Mouse (Mus musculus) kidney, postnatal 0 days (tissue): ENCODE results near the gene Pilrb1. TPM values are rescaled to one million over a fixed set of nuclear protein-coding genes. Genes with fewer than 3 reads are reported as not detected.
"Not testable (repeated sequence)": the region's sequence is repeated elsewhere in the genome, so short reads cannot be mapped to it uniquely, and the experiment has no call there.

Experiments used
- ATAC-seq: fragments of 200-750 bp; cut with Nextera tagmentation; replicated peaks from 2 replicates; pipeline ENCODE4 v1.8.0; 2017; ENCODE audit warnings: low read depth, moderate number of reproducible peaks, moderate TSS enrichment, moderate library complexity; ENCODE audit not compliant: low FRiP score
- DNase-seq: peaks from one replicate; pipeline ENCODE4 v3.0.0-alpha.2; 2016; ENCODE audit warnings: low spot score
- H3K27ac ChIP-seq: fragments of 300-500 bp; sonication (generic); 2 replicates; pipeline ENCODE4 v1.5.1; 2014; ENCODE audit warnings: mild to moderate bottlenecking
- H3K27me3 ChIP-seq: fragments of 300-500 bp; sonication (generic); 2 replicates; pipeline ENCODE4 v1.6.1; 2014; ENCODE audit warnings: low read length, mixed read lengths; ENCODE audit not compliant: insufficient read depth
- H3K36me3 ChIP-seq: fragments of 300-500 bp; sonication (generic); 2 replicates; pipeline ENCODE4 v1.6.1; 2014; ENCODE audit warnings: low read length, mixed read lengths; ENCODE audit not compliant: insufficient read depth
- H3K4me1 ChIP-seq: fragments of 300-500 bp; sonication (generic); replicated peaks from 2 replicates; pipeline ENCODE4 v1.6.1; 2014; ENCODE audit warnings: antibody characterized with exemption, low read length, mixed read lengths; ENCODE audit not compliant: insufficient read depth
- H3K4me2 ChIP-seq: fragments of 300-500 bp; sonication (generic); 2 replicates; pipeline ENCODE4 v1.6.1; 2014; ENCODE audit warnings: mild to moderate bottlenecking, low read length, moderate library complexity, mixed read lengths
- H3K4me3 ChIP-seq: fragments of 300-500 bp; sonication (generic); replicated peaks from 2 replicates; pipeline ENCODE4 v1.5.1; 2014; ENCODE audit warnings: low read depth, low read length
- H3K9ac ChIP-seq: fragments of 300-500 bp; sonication (generic); 2 replicates; pipeline ENCODE4 v1.6.1; 2014; ENCODE audit warnings: low read depth, low read length
- H3K9me3 ChIP-seq: fragments of 300-500 bp; sonication (generic); replicated peaks from 2 replicates; pipeline ENCODE4 v1.6.1; 2016; ENCODE audit warnings: low read length, inconsistent platforms, mixed read lengths
- CTCF ChIP-seq: IDR thresholded peaks from 2 replicates; pipeline ENCODE4 v1.5.1; 2016; ENCODE audit warnings: antibody characterized with exemption, low read depth, mild to moderate bottlenecking, moderate library complexity
- WGBS: fragments of 180-500 bp; shearing (Covaris S2); extraction: QIAGEN DNeasy Blood & Tissue Kit; methylation state at CpG from one replicate; pipeline ENCODE4 v1.1.7; 2014; 5-methylcytosine and 5-hydroxymethylcytosine counted together
- polyA plus RNA-seq: library from polyadenylated mRNA; unstranded; fragments of >200 nt; fragmentation: Nextera tagmentation; extraction: Ambion mirVana; gene quantifications from 2 replicates; pipeline ENCODE4 v1.2.1, GENCODE M21; 2015

Gene Pilrb1
- polyA plus RNA-seq, 1 experiment from 2014 or later: 0.39 TPM

- H3K36me3 ChIP-seq, ATAC-seq, H3K4me2 ChIP-seq, H3K4me1 ChIP-seq, H3K4me3 ChIP-seq, H3K27me3 ChIP-seq, H3K9me3 ChIP-seq, H3K9ac ChIP-seq, DNase-seq, H3K27ac ChIP-seq: not testable (repeated sequence)
Observed at GRCm38 (mm10) chr5:137837110-137837509, 20.8 kb downstream of the Pilrb1 start.

GRCm38 (mm10) chr5:137836611-137837010 lies 21.3 kb downstream of the Pilrb1 start:
- DNase-seq: no peak
- no peaks in the 10 kb centered on the region for H3K4me1 ChIP-seq

GRCm38 (mm10) chr5:137835966-137836520 lies 21.9 kb downstream of the Pilrb1 start, which contains the start of gene Pilra:
Gene Pilra, minus strand, starts transcription at chr5:137836281.
- not testable (repeated sequence) for DNase-seq, H3K9me3 ChIP-seq, H3K9ac ChIP-seq, H3K27me3 ChIP-seq, H3K36me3 ChIP-seq, H3K4me1 ChIP-seq, H3K27ac ChIP-seq, ATAC-seq, H3K4me3 ChIP-seq, H3K4me2 ChIP-seq
- WGBS: 69% methylated on average over 1 of the region's 2 CpGs

More at GRCm38 (mm10) chr5:137836611-137837010, 21.3 kb downstream of the Pilrb1 start:
- Histone ChIP-seq H3K27me3 (no peaks in the 10 kb centered on the region), H3K36me3 (no peaks in the 10 kb centered on the region), H3K4me3 (no peak overlapping the region), H3K4me2 (no peak overlapping the region), H3K9me3 (no peaks in the 10 kb centered on the region), H3K27ac (no peak overlapping the region), H3K9ac (no peak overlapping the region)
- no peak for ATAC-seq
- TF ChIP-seq CTCF: no peak

- 29% methylated on average over 4 of the region's 4 CpGs for WGBS
Observed at GRCm38 (mm10) chr5:137833500-137833899, 24.4 kb downstream of the Pilrb1 start.

GRCm38 (mm10) chr5:137831506-137831905 lies 26.4 kb downstream of the Pilrb1 start:
- 74% methylated on average over 6 of the region's 6 CpGs for WGBS
- DNase-seq: no peak
- no peak for TF ChIP-seq CTCF
- H3K4me2 ChIP-seq: no peak overlapping the region
- no peak overlapping the region for H3K4me3 ChIP-seq
- no peaks in the 10 kb centered on the region for H3K27me3 ChIP-seq
- ATAC-seq: no peak
- no peaks in the 10 kb centered on the region for H3K9me3 ChIP-seq
- H3K4me1 ChIP-seq: no peaks in the 10 kb centered on the region
- H3K27ac ChIP-seq: no peak overlapping the region
- H3K9ac ChIP-seq: no peak overlapping the region
- no peaks in the 10 kb centered on the region for H3K36me3 ChIP-seq

More at GRCm38 (mm10) chr5:137833500-137833899, 24.4 kb downstream of the Pilrb1 start:
- Histone ChIP-seq H3K4me3 (no peak overlapping the region), H3K36me3 (no peaks in the 10 kb centered on the region), H3K27ac (no peak overlapping the region), H3K9ac (no peak overlapping the region), H3K9me3 (no peaks in the 10 kb centered on the region), H3K4me1 (no peaks in the 10 kb centered on the region), H3K4me2 (no peak overlapping the region), H3K27me3 (no peaks in the 10 kb centered on the region)
- peak; percentile 52 for DNase-seq
- ATAC-seq: no peak
- no peak for TF ChIP-seq CTCF

- ATAC-seq: no peak
- no peaks in the 10 kb centered on the region for H3K27me3 ChIP-seq
- H3K36me3 ChIP-seq: no peaks in the 10 kb centered on the region
- no peaks in the 10 kb centered on the region for H3K4me1 ChIP-seq
- H3K9me3 ChIP-seq: no peaks in the 10 kb centered on the region
- no peak overlapping the region for H3K4me3 ChIP-seq
- no peak for DNase-seq
- no peak overlapping the region for H3K9ac ChIP-seq
- 80% methylated on average over 4 of the region's 4 CpGs for WGBS
- no peak overlapping the region for H3K27ac ChIP-seq
- TF ChIP-seq CTCF: no peak
- H3K4me2 ChIP-seq: no peak overlapping the region
Observed at GRCm38 (mm10) chr5:137831106-137831505, 26.8 kb downstream of the Pilrb1 start.

- Histone ChIP-seq H3K4me1 (no peaks in the 10 kb centered on the region), H3K27ac (no peak overlapping the region), H3K9me3 (no peaks in the 10 kb centered on the region), H3K9ac (no peak overlapping the region), H3K27me3 (no peaks in the 10 kb centered on the region), H3K4me2 (no peak overlapping the region), H3K36me3 (no peaks in the 10 kb centered on the region), H3K4me3 (no peak overlapping the region)
- 69% methylated on average over 7 of the region's 7 CpGs for WGBS
- no peak for ATAC-seq
- DNase-seq: peak; percentile 1
- no peak for TF ChIP-seq CTCF
Observed at GRCm38 (mm10) chr5:137830238-137830637, 27.7 kb downstream of the Pilrb1 start.
